Mouse (Mus musculus) liver, adult 2 months (tissue): ENCODE measurements at regions not wholly inside any gene's neighbourhood (a gene's known extent, or its start where the extent isn't known, plus 50 kb on each side); places are given as distances from the start of the nearest gene placed in this dataset.

Source experiments
- DNase-seq: peaks from one replicate; pipeline ENCODE4 v3.0.0-alpha.2; 2011; ENCODE audit warnings: low read depth, low spot score; ENCODE audit errors: extremely low read depth
- H3K27ac ChIP-seq: fragments of 200-500 bp; replicated peaks from 2 replicates; pipeline ENCODE4 v1.5.1; 2012; ENCODE audit warnings: low read depth, mild to moderate bottlenecking, control low read depth, inconsistent platforms, low read length; ENCODE audit not compliant: insufficient read depth
- H3K27me3 ChIP-seq: fragments of 200-500 bp; 2 replicates; pipeline ENCODE4 v1.6.1; 2012; ENCODE audit warnings: mild to moderate bottlenecking, moderate library complexity, low read length, inconsistent platforms; ENCODE audit not compliant: control insufficient read depth, insufficient read depth
- H3K36me3 ChIP-seq: fragments of 200-500 bp; 2 replicates; pipeline ENCODE4 v1.6.1; 2012; ENCODE audit warnings: low read length, inconsistent platforms; ENCODE audit not compliant: control insufficient read depth, insufficient read depth
- H3K4me1 ChIP-seq: fragments of 200-500 bp; 2 replicates; pipeline ENCODE4 v1.6.1; 2011; ENCODE audit warnings: low read length; ENCODE audit not compliant: control insufficient read depth, insufficient read depth
- H3K4me3 ChIP-seq: fragments of 200-500 bp; 2 replicates; pipeline ENCODE4 v1.5.1; 2011; ENCODE audit warnings: low read depth, mild to moderate bottlenecking, control low read depth, low read length, moderate library complexity; ENCODE audit not compliant: insufficient read depth
- H3K79me2 ChIP-seq: fragments of 200-500 bp; 2 replicates; pipeline ENCODE4 v1.6.1; 2012; ENCODE audit warnings: inconsistent platforms, mild to moderate bottlenecking, low read length, moderate library complexity; ENCODE audit not compliant: control insufficient read depth, insufficient read depth
- H3K9ac ChIP-seq: fragments of 200-500 bp; 2 replicates; pipeline ENCODE4 v1.6.1; 2012; ENCODE audit warnings: low read depth, mild to moderate bottlenecking, control low read depth, inconsistent platforms, low read length
- CTCF ChIP-seq: fragments of 200-500 bp; IDR thresholded peaks from 2 replicates; pipeline ENCODE4 v1.5.1; 2011; ENCODE audit warnings: low read depth, low read length, control low read depth
- POLR2A ChIP-seq: fragments of 200-500 bp; IDR thresholded peaks from 2 replicates; pipeline ENCODE4 v1.6.1; 2011; ENCODE audit warnings: low read length, control low read depth; ENCODE audit not compliant: insufficient read depth; ENCODE audit errors: extremely low read depth
- WGBS: fragments of 180-500 bp; shearing (Covaris S2); methylation state at CpG from one replicate; pipeline ENCODE4 v1.1.7; 2018; 5-methylcytosine and 5-hydroxymethylcytosine counted together

DNA sequence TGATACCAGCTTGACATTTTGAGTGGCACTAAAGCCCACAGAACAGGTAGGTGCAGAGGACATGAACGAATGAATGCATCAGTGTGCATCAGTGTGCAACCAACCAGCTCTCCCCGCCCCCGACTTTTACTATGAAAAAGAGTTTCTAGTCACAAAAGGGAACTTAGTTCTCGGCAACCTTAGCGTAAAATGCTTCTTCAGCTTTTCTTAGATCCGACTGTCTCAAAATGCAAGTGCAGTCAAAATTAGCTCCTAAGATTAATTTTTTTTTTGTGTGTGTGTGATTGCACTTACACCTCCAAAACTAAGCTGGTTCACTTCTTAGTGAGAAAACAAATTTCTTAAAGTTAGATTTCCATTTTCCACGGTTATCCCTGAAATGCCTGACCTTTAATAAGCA is 77.1 kb upstream of the Zeb2 start:
- WGBS: 84% methylated on average over 7 of the region's 7 CpGs
- TF ChIP-seq POLR2A (no peak), CTCF (no peak)
- Histone ChIP-seq H3K79me2 (no peaks in the 10 kb centered on the region), H3K27me3 (no peaks in the 10 kb centered on the region), H3K36me3 (no peaks in the 10 kb centered on the region), H3K27ac (no peak overlapping the region; the same call in 1 of the 2 replicates), H3K9ac (no peak overlapping the region), H3K4me3 (no peak overlapping the region), H3K4me1 (no peaks in the 10 kb centered on the region; the same call in 1 of the 2 replicates)
- DNase-seq: peak; percentile 29

DNA sequence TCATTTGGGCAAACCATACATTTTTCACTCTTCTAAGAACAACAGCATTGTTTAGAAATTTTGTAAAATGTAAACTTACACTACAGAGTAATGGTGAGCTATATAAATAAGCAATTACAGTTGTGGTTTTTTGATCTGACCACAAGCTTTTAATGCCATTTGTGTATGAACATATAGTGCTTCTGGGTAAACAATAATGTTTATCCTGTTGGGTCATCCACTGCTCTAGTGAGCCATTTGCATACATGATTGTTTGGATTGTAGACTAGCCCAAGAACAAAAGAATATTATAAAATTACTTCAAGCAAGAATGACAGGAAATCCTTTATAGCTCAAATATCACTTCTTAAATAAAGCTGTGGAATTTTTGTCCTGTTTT is 68.4 kb upstream of the Zeb2 start:
- no peaks in the 10 kb centered on the region for H3K27me3 ChIP-seq
- TF ChIP-seq CTCF (no peak), POLR2A (no peak)
- no peak for DNase-seq
- no peak overlapping the region for H3K27ac ChIP-seq
- no peak overlapping the region for H3K9ac ChIP-seq
- no peaks in the 10 kb centered on the region for H3K79me2 ChIP-seq
- no peaks in the 10 kb centered on the region for H3K4me1 ChIP-seq
- no peaks in the 10 kb centered on the region for H3K36me3 ChIP-seq
- no peak overlapping the region for H3K4me3 ChIP-seq

DNA sequence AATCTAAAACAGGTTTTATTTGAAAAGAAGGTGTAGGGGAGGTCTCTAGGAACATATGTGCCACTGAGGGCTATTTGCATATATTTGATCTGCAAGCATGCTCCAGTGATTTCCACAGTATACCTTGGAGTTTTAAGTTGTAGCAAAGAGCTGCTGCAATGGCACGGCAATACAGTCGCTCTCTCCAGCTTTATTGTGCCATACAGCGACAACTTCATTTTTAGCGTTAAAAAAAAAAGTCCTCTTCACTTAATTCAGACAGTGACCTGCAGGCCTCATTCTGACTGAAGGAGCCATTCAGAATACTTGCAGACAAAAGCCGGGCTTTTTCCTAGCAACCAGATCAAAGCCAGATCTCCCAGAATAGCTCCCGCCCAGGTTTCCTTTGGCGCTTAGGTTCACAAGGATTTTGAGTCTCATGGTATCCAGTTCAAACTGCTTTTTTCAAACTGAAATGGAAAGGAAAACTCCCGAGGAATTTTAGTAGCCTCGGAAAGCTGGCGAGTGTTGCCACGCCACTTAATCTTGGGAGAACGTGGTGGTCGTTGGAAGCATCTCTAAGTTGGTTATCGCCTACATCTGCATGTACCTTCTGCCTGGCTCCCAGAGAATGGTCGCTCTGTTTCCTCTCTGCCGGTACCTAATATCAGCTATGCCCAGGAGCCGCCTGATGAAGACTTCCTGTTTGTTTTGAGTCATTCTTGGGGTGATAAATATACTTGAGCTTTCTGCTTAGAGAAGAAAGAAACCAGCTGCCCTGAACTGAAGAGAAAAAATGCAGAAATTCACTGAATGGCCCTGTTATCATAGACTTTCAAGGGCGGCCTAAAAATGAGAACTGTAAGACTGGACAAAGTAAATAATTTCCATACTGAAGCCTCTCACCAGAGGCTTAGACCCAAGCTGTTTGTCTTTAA is 67.8 kb upstream of the Zeb2 start:
- DNase-seq: peak; percentile 16

DNA sequence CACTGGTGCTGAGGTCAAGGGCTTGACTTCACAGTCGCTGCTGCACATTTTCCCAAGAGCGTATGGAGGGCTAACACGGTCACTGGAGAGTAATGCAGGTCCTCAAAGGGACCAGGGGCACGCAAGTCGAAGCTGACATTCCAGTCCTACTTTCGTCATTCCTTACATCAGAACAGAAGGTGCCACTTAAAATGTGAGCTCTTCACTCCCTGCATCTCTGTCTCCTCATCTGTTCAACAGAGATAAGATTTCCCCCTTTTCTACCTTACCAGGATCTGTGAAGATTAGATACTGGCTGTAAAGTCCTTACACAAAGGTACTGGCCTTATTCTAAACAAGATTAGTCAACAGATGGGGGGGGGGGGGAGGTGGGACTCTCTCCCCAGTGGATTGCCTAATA is 67.0 kb upstream of the Zeb2 start:
- TF ChIP-seq POLR2A (no peak), CTCF (no peak)
- no peak overlapping the region for H3K4me3 ChIP-seq
- no peaks in the 10 kb centered on the region for H3K36me3 ChIP-seq
- H3K9ac ChIP-seq: no peak overlapping the region
- H3K79me2 ChIP-seq: no peaks in the 10 kb centered on the region
- H3K4me1 ChIP-seq: no peaks in the 10 kb centered on the region
- 54% methylated on average over 6 of the region's 6 CpGs for WGBS
- no peak overlapping the region for H3K27ac ChIP-seq
- H3K27me3 ChIP-seq: no peaks in the 10 kb centered on the region
- DNase-seq: no peak

More for the DNA sequence above, 67.8 kb upstream of the Zeb2 start:
- H3K4me1 ChIP-seq: no peaks in the 10 kb centered on the region
- no peaks in the 10 kb centered on the region for H3K36me3 ChIP-seq
- no peak overlapping the region; the same call in 1 of the 2 replicates for H3K4me3 ChIP-seq
- no peaks in the 10 kb centered on the region for H3K79me2 ChIP-seq
- H3K27ac ChIP-seq: no peak overlapping the region
- no peak for TF ChIP-seq POLR2A
- no peak for TF ChIP-seq CTCF
- H3K27me3 ChIP-seq: no peaks in the 10 kb centered on the region
- WGBS: 30% methylated on average over 18 of the region's 18 CpGs
- no peak overlapping the region for H3K9ac ChIP-seq

DNA sequence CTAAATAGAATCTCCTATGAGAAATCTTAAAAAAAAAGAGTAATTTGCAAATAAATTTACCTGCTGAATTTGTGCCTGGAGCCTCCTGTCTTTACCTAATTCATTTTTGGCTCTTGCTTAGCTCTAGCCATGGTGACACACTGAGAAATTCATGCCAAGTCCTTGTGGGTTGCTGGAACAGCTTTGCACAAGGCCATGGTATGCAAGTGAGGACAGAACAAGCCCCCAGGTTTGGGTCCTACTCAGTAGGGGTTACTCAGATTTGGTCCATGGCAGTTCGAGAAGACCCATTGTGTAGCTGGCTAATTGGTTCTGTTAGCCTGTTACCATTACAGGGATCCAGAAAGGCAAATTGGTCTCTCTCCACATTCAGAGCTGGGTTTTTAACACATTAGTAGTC is 65.7 kb upstream of the Zeb2 start:
- Histone ChIP-seq H3K4me1 (no peaks in the 10 kb centered on the region), H3K27ac (no peak overlapping the region), H3K27me3 (no peaks in the 10 kb centered on the region), H3K79me2 (no peaks in the 10 kb centered on the region), H3K4me3 (no peak overlapping the region), H3K36me3 (no peaks in the 10 kb centered on the region), H3K9ac (no peak overlapping the region)
- no peak for DNase-seq
- TF ChIP-seq POLR2A: no peak
- 94% methylated on average over 1 of the region's 1 CpGs for WGBS

DNA sequence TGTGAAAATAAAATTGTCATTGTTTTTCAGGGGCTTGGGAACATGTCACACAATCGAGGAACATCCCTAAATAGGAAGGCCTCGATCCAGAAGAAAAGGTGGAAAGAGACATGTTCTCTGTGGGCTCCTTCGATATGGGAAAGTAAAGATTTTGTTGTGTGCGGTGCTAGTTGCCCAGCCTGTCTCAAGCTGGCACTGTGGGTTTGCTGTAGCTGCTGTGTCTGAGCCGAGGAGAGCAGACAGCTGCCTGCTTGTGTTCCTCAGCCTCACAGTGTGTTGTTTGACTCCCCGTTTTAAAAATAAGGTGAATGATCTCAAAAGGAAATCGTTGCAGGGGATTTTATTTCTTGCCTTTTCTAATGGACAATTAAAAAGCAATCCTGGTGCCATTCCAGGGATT is 64.4 kb upstream of the Zeb2 start:
- no peak overlapping the region for H3K27ac ChIP-seq
- TF ChIP-seq CTCF (no peak), POLR2A (no peak)
- H3K27me3 ChIP-seq: no peaks in the 10 kb centered on the region
- H3K79me2 ChIP-seq: no peaks in the 10 kb centered on the region
- WGBS: 83% methylated on average over 7 of the region's 7 CpGs
- no peak overlapping the region for H3K4me3 ChIP-seq
- H3K9ac ChIP-seq: no peak overlapping the region
- DNase-seq: no peak
- no peaks in the 10 kb centered on the region for H3K4me1 ChIP-seq
- no peaks in the 10 kb centered on the region for H3K36me3 ChIP-seq
